Mouse (Mus musculus) liver, adult (tissue): Measurements from ENCODE around the gene Gmds.

Experiments
- GATA4 ChIP-seq: IDR thresholded peaks from 2 replicates; pipeline ENCODE4 v1.6.1; 2014; ENCODE audit warnings: mild to moderate bottlenecking, low read length; ENCODE audit not compliant: insufficient replicate concordance

The Gmds gene

DNA sequence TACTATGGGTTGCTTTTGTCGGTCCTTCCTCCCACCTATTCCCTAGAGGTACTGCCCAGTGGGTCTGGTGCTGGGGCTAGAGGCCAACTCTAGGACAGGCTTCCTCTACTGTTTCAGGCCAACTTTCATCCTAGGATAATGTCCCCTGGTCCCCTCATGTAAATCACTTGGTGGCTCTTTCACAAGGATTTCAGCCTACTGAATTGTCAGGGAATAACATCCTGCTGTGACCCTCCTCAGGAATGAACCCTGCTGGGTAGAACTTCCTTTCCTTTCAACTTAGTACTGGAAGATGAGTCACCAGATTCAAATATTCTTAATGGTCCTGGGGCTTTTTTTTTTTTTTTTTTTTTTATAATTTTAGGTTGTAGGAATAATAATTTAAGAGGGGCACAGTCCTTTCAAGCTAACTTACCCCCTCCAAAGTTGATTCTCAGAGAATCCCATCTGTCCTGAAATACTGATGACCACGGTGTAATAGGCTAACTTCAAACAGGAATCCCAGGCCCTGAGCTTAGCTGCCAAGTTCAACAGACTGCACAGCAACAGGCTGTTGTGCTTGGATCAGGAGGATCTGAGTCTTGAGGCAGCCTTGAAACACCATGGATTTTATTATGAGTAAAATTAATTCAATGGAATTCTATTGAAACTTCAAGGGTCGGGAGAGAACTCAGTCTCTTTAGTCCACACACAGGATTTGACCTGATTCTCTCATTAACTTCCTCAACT is 363.6 kb downstream of the Gmds start:
- no peak for TF ChIP-seq GATA4

DNA sequence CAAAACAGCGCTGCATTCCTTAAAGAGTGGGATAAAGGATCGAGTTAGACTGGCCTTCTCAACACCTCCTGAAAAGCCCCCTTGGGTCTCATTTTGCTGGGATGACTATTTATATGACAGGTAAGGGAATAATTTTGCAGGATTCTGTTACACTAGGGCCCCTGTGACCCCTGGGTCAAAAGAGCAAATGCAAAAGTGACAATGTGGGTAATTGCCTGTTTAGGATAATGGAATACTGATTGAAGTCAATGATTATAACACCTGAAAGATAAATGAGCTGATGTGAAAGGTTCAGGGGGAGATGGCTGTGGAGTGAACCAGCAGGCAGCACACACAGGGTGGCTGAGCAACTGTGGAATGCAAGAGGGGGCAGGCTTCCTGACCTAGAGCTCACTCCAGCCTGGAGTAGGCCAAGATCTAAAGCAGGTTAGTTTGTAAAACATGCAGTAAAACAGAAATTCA is 367.5 kb downstream of the Gmds start:
- no peak for TF ChIP-seq GATA4

DNA sequence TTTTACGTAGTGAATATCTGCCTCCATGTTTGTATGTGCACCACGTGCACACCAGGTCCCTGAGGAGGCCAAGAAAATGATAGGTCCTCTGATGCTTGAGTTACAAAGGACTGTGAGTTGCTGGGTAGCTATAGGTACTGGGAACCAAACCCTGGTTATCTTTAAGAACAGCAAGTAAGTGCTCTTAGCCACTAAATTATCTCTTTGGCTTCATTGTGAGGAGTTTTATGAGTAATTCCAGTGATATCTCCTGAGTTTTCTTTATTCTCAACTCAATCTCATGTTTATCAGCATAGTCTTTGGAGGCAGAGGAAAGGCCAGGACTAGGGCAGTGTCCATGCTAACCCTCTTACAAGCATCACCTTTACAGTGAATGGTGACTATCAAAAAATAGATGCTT is 370.3 kb downstream of the Gmds start:
- TF ChIP-seq GATA4 = no peak

DNA sequence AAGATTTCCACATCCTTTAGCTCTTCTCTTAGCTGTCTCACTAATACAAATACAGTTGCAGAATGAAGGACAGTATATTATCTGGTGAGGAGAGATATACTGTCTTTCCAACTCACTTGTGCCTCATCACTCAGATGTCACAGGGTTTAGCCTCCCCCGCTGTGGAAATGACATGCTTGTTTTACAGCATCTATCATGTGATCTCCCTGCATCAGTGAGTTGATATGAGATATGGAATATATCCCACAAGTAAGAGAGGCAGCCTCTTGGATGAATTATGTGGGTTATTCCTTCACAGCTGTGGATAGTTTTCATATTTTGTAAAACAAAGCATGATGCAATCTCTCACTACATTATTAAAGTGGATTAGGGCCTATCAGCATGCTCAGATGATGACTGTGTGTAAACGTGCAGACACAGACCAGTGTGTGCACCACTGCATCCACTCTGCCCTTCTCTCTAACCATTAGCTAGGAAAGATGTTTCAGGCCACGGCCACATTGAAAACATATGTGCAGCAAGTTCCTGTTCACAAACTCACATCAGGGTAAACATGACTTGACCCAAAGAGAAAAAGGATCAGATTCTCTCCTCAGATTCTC is 371.5 kb downstream of the Gmds start:
- TF ChIP-seq GATA4 = no peak

DNA sequence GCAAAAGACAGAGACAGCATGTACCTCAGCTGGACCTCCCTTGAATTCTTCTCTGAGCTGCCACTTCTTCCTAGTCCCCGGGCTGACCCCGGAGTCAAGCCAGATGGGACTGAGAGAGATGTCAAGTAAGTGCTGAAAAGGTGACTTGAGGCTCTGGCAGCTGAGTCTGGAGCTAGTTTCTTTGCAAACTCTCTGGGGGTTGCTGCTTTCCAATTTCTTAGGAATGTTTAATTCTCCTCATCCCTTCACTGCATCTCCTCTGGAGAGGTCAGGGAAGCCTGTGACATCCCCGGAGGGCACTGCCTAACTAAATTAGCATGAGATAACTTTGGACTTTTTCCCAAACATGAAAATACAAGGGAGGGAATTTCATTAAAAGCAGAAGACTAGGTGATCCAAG is 378.0 kb downstream of the Gmds start:
- TF ChIP-seq GATA4 = no peak

DNA sequence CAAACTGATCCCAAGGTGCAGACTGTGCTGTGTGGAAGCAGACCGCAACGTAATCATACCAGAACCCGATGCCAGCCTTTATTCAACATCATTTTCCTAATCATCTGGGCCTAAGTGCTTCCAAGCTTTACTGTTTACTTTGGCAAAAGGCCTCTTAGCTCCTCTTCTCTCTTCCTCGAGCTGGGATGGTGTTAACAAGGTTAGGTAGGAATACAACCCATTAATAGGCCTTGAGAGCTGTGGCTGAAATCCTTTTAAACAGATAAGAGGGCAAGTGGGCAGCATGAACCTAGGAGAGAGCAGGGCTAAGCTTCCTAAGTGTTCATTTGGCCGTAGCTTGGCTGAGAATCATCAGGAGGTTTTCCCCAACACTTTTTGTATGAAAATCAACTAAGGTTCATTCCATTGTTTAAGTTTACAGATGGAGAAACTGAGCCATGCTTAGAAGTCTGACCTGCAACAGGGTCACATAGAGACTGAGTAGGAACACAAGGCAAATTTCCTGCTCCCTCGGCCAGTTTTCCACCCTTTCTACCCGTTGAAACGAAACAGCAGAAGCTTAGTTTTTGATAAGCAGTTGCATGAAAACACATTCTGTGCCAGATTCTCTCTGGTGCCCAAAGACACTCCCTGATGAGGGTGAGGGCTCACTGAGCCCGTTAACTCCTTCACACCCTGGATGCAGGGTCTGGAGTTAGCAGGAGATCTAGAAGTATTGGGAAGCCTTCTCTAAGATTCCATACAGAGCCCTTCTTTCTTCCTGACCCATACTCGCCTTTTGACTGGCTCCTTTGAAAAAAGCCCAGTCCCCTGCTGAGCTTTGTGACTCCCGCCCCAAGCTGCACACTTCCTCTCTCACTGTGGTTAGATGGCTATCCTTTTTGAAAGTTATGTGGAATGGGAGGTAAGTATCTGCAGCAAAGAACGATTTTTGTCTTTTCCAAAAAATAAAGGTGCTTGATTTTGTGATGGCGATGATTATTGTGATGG is 379.9 kb downstream of the Gmds start:
- no peak for TF ChIP-seq GATA4

DNA sequence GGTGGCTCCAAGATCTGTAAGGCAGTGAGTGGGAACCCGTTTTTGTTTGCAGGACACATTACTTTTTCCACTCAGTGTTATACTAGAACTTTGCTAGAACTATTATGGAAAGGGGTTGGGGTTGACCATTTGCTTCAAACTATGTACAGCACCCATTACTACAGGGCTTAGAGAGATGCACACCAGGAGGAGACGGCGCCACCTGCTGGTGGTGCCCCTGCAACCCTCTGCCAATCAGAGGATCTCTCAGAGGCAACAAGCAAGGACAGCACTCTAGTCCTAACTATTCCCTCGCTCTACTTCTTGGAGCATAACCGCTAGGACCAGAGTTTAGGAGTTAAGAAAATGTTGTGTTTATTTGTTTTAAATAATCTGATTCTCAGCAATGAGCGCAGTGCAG is 382.0 kb downstream of the Gmds start:
- no peak for TF ChIP-seq GATA4

DNA sequence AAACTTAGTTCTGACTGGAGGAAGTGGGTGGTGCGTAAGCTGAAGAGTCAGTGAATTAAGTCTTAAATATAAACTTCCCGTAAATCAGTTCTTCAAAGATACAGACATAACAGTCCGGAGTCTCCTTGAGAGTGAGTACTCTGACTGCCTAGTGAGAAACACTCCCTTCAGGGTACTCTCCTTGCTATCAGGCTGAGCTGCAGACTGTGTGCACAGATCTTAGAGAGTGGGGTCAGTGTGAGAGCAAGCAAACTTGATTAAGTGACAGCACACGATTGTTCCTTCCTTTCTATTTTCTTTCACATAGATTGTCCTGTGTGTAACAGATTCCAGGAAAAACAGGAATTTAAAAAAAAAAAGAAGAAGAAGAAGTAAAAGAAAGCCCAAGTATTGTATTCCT is 382.4 kb downstream of the Gmds start:
- TF ChIP-seq GATA4 = no peak

DNA sequence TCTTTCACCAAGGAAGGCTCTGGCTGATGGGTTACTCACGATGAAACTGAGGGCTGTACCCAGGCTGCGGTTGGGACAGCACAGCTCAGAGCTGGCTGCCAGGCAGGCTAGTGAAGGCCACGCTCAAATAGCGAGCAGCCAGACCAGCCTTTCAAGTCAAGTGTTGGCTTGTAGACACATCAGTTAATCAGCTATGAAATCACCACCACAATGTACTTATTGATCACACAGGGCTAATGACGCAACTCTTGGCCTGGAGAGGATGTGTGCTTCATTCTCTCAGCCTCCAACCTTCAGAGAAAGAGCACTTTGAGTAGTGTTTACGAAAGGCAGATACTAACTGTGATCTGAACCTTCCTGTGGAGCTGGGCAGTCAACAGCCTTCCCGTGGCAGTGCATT is 383.4 kb downstream of the Gmds start:
- peak; percentile 81; the same call in 1 of the 2 replicates for TF ChIP-seq GATA4

DNA sequence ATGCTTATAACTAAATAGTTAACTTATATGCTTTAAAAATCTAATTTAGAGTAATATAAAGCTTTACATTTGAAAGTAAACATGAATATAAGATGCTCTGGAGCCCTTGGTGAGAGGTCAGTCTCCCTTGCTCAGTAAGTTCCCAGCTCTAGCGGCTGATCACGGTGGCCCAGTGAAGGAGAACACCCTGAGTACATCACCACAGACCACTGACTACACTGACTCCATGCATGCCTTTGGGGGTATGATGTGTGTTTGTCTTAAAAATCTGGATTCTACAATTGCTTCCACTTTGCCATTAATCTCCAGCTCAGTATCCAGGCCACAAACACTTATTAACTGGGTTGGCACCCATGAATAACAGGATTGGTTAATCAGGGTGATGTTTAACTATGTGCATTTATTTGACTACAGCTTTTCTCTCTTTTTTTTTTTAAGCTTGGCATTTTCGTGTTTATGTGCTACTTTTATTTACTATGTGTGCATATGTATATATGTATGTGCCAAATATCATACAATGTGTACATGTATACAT is 393.8 kb downstream of the Gmds start:
- TF ChIP-seq GATA4 = no peak

DNA sequence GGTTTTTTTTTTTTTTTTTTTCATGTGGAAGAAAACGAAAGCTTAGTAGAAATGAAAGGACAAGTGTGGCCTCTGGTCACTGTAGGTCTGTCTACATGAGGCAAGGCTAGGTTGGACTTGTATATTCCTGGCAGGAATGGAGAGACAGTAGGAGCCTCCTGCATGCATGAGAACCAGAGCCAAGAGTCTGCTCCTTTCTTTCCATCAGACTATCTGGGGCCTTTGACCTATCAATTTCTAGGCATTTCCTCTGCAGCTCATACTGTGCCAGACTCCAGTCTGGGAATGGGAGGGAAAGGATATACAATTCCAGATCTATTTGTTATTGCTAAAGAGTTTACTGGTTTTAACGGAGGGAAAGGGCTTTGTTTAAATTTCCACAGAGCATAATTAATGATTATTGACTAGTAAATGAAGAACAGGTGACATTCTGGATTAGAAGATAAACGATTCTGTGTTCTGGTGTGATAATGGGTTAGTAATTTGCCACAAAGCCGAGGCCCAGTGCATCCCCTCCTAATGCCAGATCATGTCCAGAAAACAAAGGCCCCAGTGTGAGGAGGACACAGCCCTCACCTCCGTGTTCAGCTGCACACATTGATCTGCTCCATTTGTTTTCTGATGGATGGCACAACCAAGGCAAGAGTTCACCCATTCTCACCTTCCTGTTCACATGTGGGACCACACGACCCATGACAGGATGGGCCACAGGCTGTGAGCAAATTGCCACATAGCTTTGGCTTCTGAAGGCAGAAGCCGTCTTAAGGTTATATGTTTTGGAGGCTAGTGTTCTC is 394.9 kb downstream of the Gmds start:
- no peak for TF ChIP-seq GATA4

DNA sequence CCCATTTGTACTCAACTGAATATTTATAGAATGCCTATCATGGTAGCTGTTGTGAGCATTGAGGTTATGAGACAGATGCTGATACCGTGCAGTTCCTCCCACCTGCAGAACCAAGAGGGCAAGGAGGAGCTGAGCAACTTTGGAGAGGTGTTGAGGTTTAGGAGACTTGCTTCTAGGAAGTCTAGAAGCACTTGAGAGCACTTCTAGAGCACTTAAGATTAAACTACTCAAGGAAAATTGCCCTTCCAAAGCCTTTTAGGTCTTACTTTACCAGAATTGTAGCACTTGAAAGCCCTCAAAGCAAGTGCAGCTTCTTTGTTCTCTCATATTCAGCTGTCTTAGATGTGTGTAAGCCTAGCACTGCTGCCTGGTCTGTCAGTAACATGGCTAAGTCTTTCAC is 409.2 kb downstream of the Gmds start:
- no peak for TF ChIP-seq GATA4

DNA sequence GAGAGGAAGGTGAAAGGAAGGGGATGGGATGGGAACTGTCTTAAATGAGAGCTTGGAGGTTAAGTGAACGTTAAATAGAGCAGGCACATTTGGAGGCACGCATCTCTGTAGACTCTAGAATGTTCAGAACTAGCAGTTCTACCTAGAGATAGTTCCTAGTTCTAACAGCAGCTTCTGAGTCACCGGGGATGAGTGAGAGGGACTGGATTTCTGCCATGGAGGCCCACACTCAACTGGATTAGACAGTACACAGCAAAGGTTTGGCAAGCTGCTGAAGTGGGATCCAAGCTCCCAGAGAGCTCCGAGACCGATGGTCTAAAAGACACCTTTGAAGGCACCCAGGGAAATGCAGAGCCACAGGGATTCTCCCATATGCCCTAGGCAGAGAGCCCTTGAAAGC is 411.9 kb downstream of the Gmds start:
- TF ChIP-seq GATA4 = no peak

DNA sequence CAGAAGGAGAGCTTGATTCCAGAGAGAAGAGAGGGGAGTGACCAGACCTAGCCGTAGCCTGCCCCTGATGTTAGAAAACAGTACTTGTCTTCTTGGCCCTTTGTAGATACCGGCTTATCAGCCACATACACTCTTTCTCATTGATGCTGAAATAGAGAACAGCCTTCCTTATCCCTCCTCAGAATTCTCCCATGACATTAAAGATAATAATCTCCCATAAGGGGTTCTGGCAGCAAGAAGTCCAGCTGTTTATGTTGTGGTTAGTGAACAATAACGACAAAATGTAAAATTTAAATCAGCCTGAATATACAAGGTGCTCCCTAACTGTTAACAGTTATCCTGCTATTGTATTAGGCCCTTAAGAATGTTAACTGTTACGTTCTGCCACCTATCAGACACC is 414.0 kb downstream of the Gmds start:
- TF ChIP-seq GATA4 = no peak

DNA sequence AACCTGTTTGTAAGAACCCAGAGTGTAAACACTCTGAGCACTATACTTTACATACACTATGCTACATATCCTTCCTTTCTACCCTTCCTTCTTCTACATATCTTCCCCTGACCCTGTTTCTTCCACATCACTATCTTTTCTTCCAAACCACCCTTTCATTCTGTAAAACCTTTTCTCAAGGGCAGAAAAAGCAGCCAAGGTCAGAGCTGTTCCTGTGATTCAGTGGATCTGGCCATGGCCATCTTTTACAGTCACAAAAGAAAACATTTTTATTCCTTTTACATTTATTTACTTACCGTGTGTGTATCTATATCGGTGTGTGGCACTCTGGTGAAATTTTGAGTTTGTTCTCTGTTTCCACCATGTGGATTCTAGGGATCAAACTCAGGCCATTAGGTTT is 418.8 kb downstream of the Gmds start:
- no peak for TF ChIP-seq GATA4

DNA sequence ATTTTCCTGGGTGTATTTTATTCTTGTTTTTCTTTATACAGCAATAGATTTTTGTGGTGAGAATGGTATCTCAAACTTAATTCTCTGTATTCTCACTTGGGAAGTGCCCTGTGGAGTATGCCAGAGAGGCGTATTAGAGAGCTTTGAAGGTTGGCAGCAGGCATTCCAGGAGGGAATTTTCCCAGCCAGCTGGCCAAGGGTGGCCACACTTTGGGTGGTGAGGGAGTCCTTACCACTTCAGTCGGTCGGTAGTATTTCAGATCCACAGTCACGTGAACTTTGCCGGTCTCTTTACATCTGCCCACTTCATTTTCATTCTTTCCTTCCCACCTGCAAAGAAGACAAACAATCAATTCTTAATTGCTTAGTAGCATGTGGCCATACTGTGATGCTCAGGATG is 421.2 kb downstream of the Gmds start:
- no peak for TF ChIP-seq GATA4
